Mouse (Mus musculus): ENCODE measurements around the gene Hdac2. TPM values are rescaled to one million over a fixed set of nuclear protein-coding genes. Genes with fewer than 3 reads are reported as not detected.

Gene Hdac2
- polyA plus RNA-seq, 1 experiment from 2014 or later: 163 TPM

- Histone ChIP-seq H3K4me3 (ENCODE audit: low read length) (no peak overlapping the region), H3K4me2 (ENCODE audit: low read depth, low read length) (no peak overlapping the region), H3K36me3 (ENCODE audit: control insufficient read depth, insufficient read depth) (0 out of 2 replicates have a peak, but pooled peaks cover 3% of the 10 kb centered on the region), H3K27ac (ENCODE audit: low read length) (no peak overlapping the region), H3K9me3 (replicated peaks; ENCODE audit: control insufficient read depth, low read length) (no peaks in the 10 kb centered on the region), H3K4me1 (ENCODE audit: control insufficient read depth, insufficient read depth, low read length) (peaks cover 3% of the 10 kb centered on the region), H3K9ac (ENCODE audit: low read length) (no peak overlapping the region), H3K27me3 (ENCODE audit: control insufficient read depth, insufficient read depth, low read length) (no peaks in the 10 kb centered on the region)
- ATAC-seq (replicated peaks; ENCODE audit: extremely low read depth, insufficient read depth, low FRiP score): no peak
- WGBS: 93% methylated on average over 4 of the region's 4 CpGs
These were observed 7.5 kb downstream of the Hdac2 start for GRCm38 (mm10) chr10:36981866-36982265.

GRCm38 (mm10) chr10:36992149-36992548, 17.8 kb downstream of the Hdac2 start:
- no peaks in the 10 kb centered on the region for H3K9me3 ChIP-seq (replicated peaks; ENCODE audit: control insufficient read depth, low read length)
- H3K27me3 ChIP-seq (ENCODE audit: control insufficient read depth, insufficient read depth, low read length): no peaks in the 10 kb centered on the region
- H3K4me3 ChIP-seq (ENCODE audit: low read length): no peak overlapping the region
- ATAC-seq (replicated peaks; ENCODE audit: extremely low read depth, insufficient read depth, low FRiP score): no peak
- WGBS: 93% methylated on average over 2 of the region's 2 CpGs
- no peak overlapping the region for H3K4me2 ChIP-seq (ENCODE audit: low read depth, low read length)
- H3K36me3 ChIP-seq (ENCODE audit: control insufficient read depth, insufficient read depth): peaks cover 56% of the 10 kb centered on the region
- no peak overlapping the region for H3K9ac ChIP-seq (ENCODE audit: low read length)
- H3K27ac ChIP-seq (ENCODE audit: low read length): no peak overlapping the region
- no peaks in the 10 kb centered on the region for H3K4me1 ChIP-seq (ENCODE audit: control insufficient read depth, insufficient read depth, low read length)

- Histone ChIP-seq H3K4me3 (ENCODE audit: low read length) (no peak overlapping the region), H3K4me1 (ENCODE audit: control insufficient read depth, insufficient read depth, low read length) (no peaks in the 10 kb centered on the region), H3K9me3 (replicated peaks; ENCODE audit: control insufficient read depth, low read length) (no peaks in the 10 kb centered on the region; the same call in 1 of the 2 replicates), H3K27ac (ENCODE audit: low read length) (no peak overlapping the region), H3K4me2 (ENCODE audit: low read depth, low read length) (no peak overlapping the region), H3K27me3 (ENCODE audit: control insufficient read depth, insufficient read depth, low read length) (no peaks in the 10 kb centered on the region), H3K36me3 (ENCODE audit: control insufficient read depth, insufficient read depth) (peaks cover 54% of the 10 kb centered on the region), H3K9ac (ENCODE audit: low read length) (no peak overlapping the region)
- ATAC-seq (replicated peaks; ENCODE audit: extremely low read depth, insufficient read depth, low FRiP score): no peak
- 86% methylated on average over 2 of the region's 2 CpGs for WGBS
These were observed 26.5 kb downstream of the Hdac2 start for GRCm38 (mm10) chr10:37000839-37001238.

- no peak; the same call in 1 of the 2 replicates for ATAC-seq (replicated peaks; ENCODE audit: extremely low read depth, insufficient read depth, low FRiP score)
- WGBS: 46% methylated on average over 8 of the region's 8 CpGs
- no peaks in the 10 kb centered on the region for H3K36me3 ChIP-seq (ENCODE audit: control insufficient read depth, insufficient read depth)
These were observed 40.1 kb downstream of the Hdac2 start for GRCm38 (mm10) chr10:37014274-37015107.

GRCm38 (mm10) chr10:37015729-37016128, 41.4 kb downstream of the Hdac2 start:
- ATAC-seq (replicated peaks; ENCODE audit: extremely low read depth, insufficient read depth, low FRiP score): no peak
- Histone ChIP-seq H3K27me3 (ENCODE audit: control insufficient read depth, insufficient read depth, low read length) (no peaks in the 10 kb centered on the region), H3K9ac (ENCODE audit: low read length) (no peak overlapping the region), H3K4me1 (ENCODE audit: control insufficient read depth, insufficient read depth, low read length) (no peaks in the 10 kb centered on the region), H3K9me3 (replicated peaks; ENCODE audit: control insufficient read depth, low read length) (no peaks in the 10 kb centered on the region), H3K4me3 (ENCODE audit: low read length) (no peak overlapping the region), H3K36me3 (ENCODE audit: control insufficient read depth, insufficient read depth) (no peaks in the 10 kb centered on the region), H3K27ac (ENCODE audit: low read length) (no peak overlapping the region), H3K4me2 (ENCODE audit: low read depth, low read length) (no peak overlapping the region)
- 57% methylated on average over 2 of the region's 2 CpGs for WGBS

More at GRCm38 (mm10) chr10:37014274-37015107, 40.1 kb downstream of the Hdac2 start:
- Histone ChIP-seq H3K27ac (ENCODE audit: low read length) (no peak overlapping the region), H3K4me2 (ENCODE audit: low read depth, low read length) (no peak overlapping the region), H3K9ac (ENCODE audit: low read length) (no peak overlapping the region), H3K9me3 (replicated peaks; ENCODE audit: control insufficient read depth, low read length) (no peaks in the 10 kb centered on the region), H3K4me3 (ENCODE audit: low read length) (no peak overlapping the region), H3K27me3 (ENCODE audit: control insufficient read depth, insufficient read depth, low read length) (no peaks in the 10 kb centered on the region), H3K4me1 (ENCODE audit: control insufficient read depth, insufficient read depth, low read length) (no peaks in the 10 kb centered on the region)

- no peaks in the 10 kb centered on the region for H3K27me3 ChIP-seq (ENCODE audit: control insufficient read depth, insufficient read depth, low read length)
- H3K4me2 ChIP-seq (ENCODE audit: low read depth, low read length): no peak overlapping the region
- no peaks in the 10 kb centered on the region for H3K36me3 ChIP-seq (ENCODE audit: control insufficient read depth, insufficient read depth)
- ATAC-seq (replicated peaks; ENCODE audit: extremely low read depth, insufficient read depth, low FRiP score): no peak
- H3K27ac ChIP-seq (ENCODE audit: low read length): no peak overlapping the region
- no peak overlapping the region for H3K9ac ChIP-seq (ENCODE audit: low read length)
- H3K4me1 ChIP-seq (ENCODE audit: control insufficient read depth, insufficient read depth, low read length): no peaks in the 10 kb centered on the region
- no peak overlapping the region for H3K4me3 ChIP-seq (ENCODE audit: low read length)
- WGBS: 42% methylated on average over 2 of the region's 2 CpGs
- no peaks in the 10 kb centered on the region for H3K9me3 ChIP-seq (replicated peaks; ENCODE audit: control insufficient read depth, low read length)
These were observed 41.9 kb downstream of the Hdac2 start for GRCm38 (mm10) chr10:37016200-37016599.

- no peak for ATAC-seq (replicated peaks; ENCODE audit: extremely low read depth, insufficient read depth, low FRiP score)
- Histone ChIP-seq H3K9me3 (replicated peaks; ENCODE audit: control insufficient read depth, low read length) (no peaks in the 10 kb centered on the region), H3K36me3 (ENCODE audit: control insufficient read depth, insufficient read depth) (no peaks in the 10 kb centered on the region), H3K9ac (ENCODE audit: low read length) (no peak overlapping the region), H3K27ac (ENCODE audit: low read length) (no peak overlapping the region), H3K27me3 (ENCODE audit: control insufficient read depth, insufficient read depth, low read length) (no peaks in the 10 kb centered on the region), H3K4me3 (ENCODE audit: low read length) (no peak overlapping the region), H3K4me1 (ENCODE audit: control insufficient read depth, insufficient read depth, low read length) (no peaks in the 10 kb centered on the region), H3K4me2 (ENCODE audit: low read depth, low read length) (no peak overlapping the region)
- WGBS: 65% methylated on average over 1 of the region's 1 CpGs
These were observed 50.0 kb downstream of the Hdac2 start for GRCm38 (mm10) chr10:37024301-37024700.

- ATAC-seq (replicated peaks; ENCODE audit: extremely low read depth, insufficient read depth, low FRiP score): no peak
- H3K27me3 ChIP-seq (ENCODE audit: control insufficient read depth, insufficient read depth, low read length): no peaks in the 10 kb centered on the region
- no peak overlapping the region for H3K4me3 ChIP-seq (ENCODE audit: low read length)
- H3K4me2 ChIP-seq (ENCODE audit: low read depth, low read length): no peak overlapping the region
- 58% methylated on average over 2 of the region's 2 CpGs for WGBS
- no peak overlapping the region for H3K9ac ChIP-seq (ENCODE audit: low read length)
- H3K4me1 ChIP-seq (ENCODE audit: control insufficient read depth, insufficient read depth, low read length): no peaks in the 10 kb centered on the region
- no peaks in the 10 kb centered on the region for H3K36me3 ChIP-seq (ENCODE audit: control insufficient read depth, insufficient read depth)
- H3K27ac ChIP-seq (ENCODE audit: low read length): no peak overlapping the region
- H3K9me3 ChIP-seq (replicated peaks; ENCODE audit: control insufficient read depth, low read length): no peaks in the 10 kb centered on the region
These were observed 54.3 kb downstream of the Hdac2 start for GRCm38 (mm10) chr10:37028651-37029050.

- Histone ChIP-seq H3K36me3 (ENCODE audit: control insufficient read depth, insufficient read depth) (no peaks in the 10 kb centered on the region), H3K27me3 (ENCODE audit: control insufficient read depth, insufficient read depth, low read length) (no peaks in the 10 kb centered on the region), H3K27ac (ENCODE audit: low read length) (no peak overlapping the region), H3K4me2 (ENCODE audit: low read depth, low read length) (no peak overlapping the region), H3K9ac (ENCODE audit: low read length) (no peak overlapping the region), H3K4me1 (ENCODE audit: control insufficient read depth, insufficient read depth, low read length) (no peaks in the 10 kb centered on the region), H3K4me3 (ENCODE audit: low read length) (no peak overlapping the region), H3K9me3 (replicated peaks; ENCODE audit: control insufficient read depth, low read length) (no peaks in the 10 kb centered on the region)
- ATAC-seq (replicated peaks; ENCODE audit: extremely low read depth, insufficient read depth, low FRiP score): no peak
- 73% methylated on average over 7 of the region's 7 CpGs for WGBS
These were observed 60.8 kb downstream of the Hdac2 start for GRCm38 (mm10) chr10:37035090-37035497.
